Mouse (Mus musculus) stomach, embryonic 14.5 days (tissue): ENCODE results near the gene Ctsh. TPM values are rescaled to one million over a fixed set of nuclear protein-coding genes. Genes with fewer than 3 reads are reported as not detected.
"Not testable (repeated sequence)": the region's sequence is repeated elsewhere in the genome, so short reads cannot be mapped to it uniquely, and the experiment has no call there.

Experiments
- ATAC-seq: fragments of 200-750 bp; cut with Nextera tagmentation; 2 replicates; pipeline ENCODE4 v1.8.0; 2017; ENCODE audit warnings: low read depth, moderate TSS enrichment; ENCODE audit not compliant: insufficient number of reproducible peaks, insufficient read depth, low FRiP score
- H3K27ac ChIP-seq: fragments of 300-500 bp; sonication (generic); 2 replicates; pipeline ENCODE4 v1.5.1; 2014; ENCODE audit warnings: mild to moderate bottlenecking, low read length, moderate library complexity, mixed read lengths
- H3K27me3 ChIP-seq: fragments of 300-500 bp; sonication (generic); 2 replicates; pipeline ENCODE4 v1.6.1; 2014; ENCODE audit warnings: low read length, control low read depth, mixed read lengths; ENCODE audit not compliant: control insufficient read depth, insufficient read depth
- H3K36me3 ChIP-seq: fragments of 300-500 bp; sonication (generic); 2 replicates; pipeline ENCODE4 v1.6.1; 2014; ENCODE audit warnings: mild to moderate bottlenecking, control low read depth, low read length, moderate library complexity, mixed read lengths; ENCODE audit not compliant: control insufficient read depth, insufficient read depth
- H3K4me1 ChIP-seq: fragments of 300-500 bp; sonication (generic); 2 replicates; pipeline ENCODE4 v1.6.1; 2014; ENCODE audit warnings: low read length, control low read depth, mixed read lengths; ENCODE audit not compliant: control insufficient read depth, insufficient read depth
- H3K4me2 ChIP-seq: fragments of 300-500 bp; sonication (generic); replicated peaks from 2 replicates; pipeline ENCODE4 v1.6.1; 2014; ENCODE audit warnings: low read depth, low read length, control low read depth
- H3K4me3 ChIP-seq: fragments of 300-500 bp; sonication (generic); 2 replicates; pipeline ENCODE4 v1.5.1; 2014; ENCODE audit warnings: low read depth, low read length, control low read depth
- H3K9ac ChIP-seq: fragments of 300-500 bp; sonication (generic); replicated peaks from 2 replicates; pipeline ENCODE4 v1.6.1; 2014; ENCODE audit warnings: low read depth, mild to moderate bottlenecking, control low read depth, low read length, moderate library complexity, mixed read lengths
- H3K9me3 ChIP-seq: fragments of 300-500 bp; sonication (generic); 2 replicates; pipeline ENCODE4 v1.6.1; 2016; ENCODE audit warnings: low read depth, low read length, control low read depth; ENCODE audit not compliant: control insufficient read depth
- WGBS: fragments of 180-500 bp; shearing (Covaris S2); extraction: QIAGEN DNeasy Blood & Tissue Kit; methylation state at CpG from one replicate; pipeline ENCODE4 v1.1.7; 2014; 5-methylcytosine and 5-hydroxymethylcytosine counted together
- polyA plus RNA-seq: library from polyadenylated mRNA; unstranded; fragments of >200 nt; fragmentation: Nextera tagmentation; extraction: Ambion mirVana; gene quantifications from 2 replicates; pipeline ENCODE4 v1.2.1, GENCODE M21; 2014

Gene Ctsh
- polyA plus RNA-seq, 1 experiment from 2014 or later, result 46.0 TPM

DNA sequence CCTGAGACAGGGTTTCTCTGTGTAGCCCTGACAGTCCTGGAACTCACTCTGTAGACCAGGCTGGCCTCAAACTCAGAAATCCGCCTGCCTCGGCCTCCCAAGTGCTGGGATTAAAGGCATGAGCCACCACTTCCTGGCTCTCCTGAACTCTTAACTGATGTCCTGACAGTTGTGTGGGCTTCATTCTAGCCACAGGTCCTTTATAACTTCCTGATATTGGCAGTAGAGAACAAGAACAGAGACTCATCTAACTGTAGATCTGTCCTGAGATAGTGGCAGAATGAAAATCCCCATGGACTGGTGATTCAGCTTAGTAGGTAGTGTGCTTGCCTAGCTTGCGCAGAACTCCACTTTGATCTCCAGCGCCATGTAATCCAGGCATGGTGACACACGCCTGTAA, 7.0 kb downstream of the Ctsh start:
- not testable (repeated sequence) for H3K27ac ChIP-seq, H3K4me2 ChIP-seq, H3K4me3 ChIP-seq, ATAC-seq, H3K9ac ChIP-seq, H3K9me3 ChIP-seq, H3K4me1 ChIP-seq, H3K27me3 ChIP-seq, H3K36me3 ChIP-seq
- WGBS, result 92% methylated on average over 5 of the region's 5 CpGs

DNA sequence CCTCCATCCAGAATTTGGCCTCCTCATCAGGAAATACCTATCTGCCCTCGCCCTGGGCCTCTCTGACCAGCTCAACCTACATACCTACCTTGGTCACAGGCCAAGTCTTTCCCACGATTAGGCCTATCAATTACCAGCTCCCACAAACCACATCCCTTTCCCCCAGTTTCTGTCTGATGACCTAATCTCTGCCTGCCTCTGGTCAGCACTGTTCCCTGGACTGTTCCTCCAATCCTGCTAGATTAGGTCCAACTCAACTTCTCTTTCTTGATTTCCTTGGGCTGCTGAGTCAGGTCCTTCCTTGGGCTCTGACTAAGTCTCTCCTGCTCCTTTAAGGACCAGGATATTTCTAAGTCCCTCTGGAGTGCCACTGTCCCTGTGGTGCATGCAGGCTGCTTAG, 13.4 kb downstream of the Ctsh start:
- Histone ChIP-seq H3K9ac (no peak overlapping the region), H3K4me2 (no peak overlapping the region), H3K4me1 (no peaks in the 10 kb centered on the region), H3K36me3 (no peaks in the 10 kb centered on the region), H3K27me3 (no peaks in the 10 kb centered on the region), H3K27ac (no peak overlapping the region), H3K4me3 (no peak overlapping the region), H3K9me3 (no peaks in the 10 kb centered on the region)
- WGBS, result 66% methylated on average over 2 of the region's 2 CpGs
- ATAC-seq, result no peak

DNA sequence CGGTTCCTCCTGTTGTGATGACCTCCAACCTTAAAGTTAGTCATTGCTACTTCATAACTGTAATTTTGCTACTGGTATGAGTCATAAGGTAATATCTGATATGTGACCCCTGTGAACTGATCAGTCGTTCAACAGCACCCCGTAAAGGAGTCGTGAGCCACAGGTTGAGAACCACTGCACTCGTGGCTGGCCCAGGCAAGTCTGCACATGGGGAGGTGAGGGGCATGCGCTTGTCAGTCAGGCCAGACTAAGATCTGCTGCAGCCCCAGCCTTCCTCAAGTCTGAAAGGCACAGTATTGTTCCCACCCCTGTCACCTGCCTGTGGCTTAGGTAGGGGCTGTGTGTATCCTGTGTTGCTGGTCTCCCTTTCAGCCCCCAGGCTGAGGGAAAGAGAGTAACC, 14.8 kb downstream of the Ctsh start:
- Histone ChIP-seq H3K4me2 (no peak overlapping the region), H3K4me3 (no peak overlapping the region), H3K9me3 (no peaks in the 10 kb centered on the region), H3K9ac (no peak overlapping the region), H3K27ac (no peak overlapping the region), H3K4me1 (no peaks in the 10 kb centered on the region), H3K36me3 (no peaks in the 10 kb centered on the region), H3K27me3 (no peaks in the 10 kb centered on the region)
- 78% methylated on average over 6 of the region's 6 CpGs for WGBS
- no peak for ATAC-seq

DNA sequence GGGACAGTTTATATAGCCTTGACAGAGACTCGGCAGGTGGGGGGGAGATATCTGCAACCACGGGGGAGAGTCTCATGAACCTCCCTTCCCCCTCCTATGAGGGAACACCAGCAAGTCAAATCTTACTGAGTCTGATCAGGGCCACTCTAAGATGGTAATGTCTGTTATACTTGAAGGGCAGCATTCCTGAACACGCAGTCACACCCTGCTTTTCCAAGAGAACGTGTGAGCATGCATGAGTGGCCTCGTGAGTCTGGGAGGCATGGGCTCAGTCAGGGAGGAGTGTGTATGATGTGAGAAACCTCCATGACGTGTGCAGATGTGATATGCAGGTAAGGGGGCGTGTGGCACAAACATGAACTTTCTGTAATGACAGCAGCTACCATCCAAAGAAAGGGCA, 15.5 kb downstream of the Ctsh start:
- H3K9ac ChIP-seq, result no peak overlapping the region
- WGBS, result 70% methylated on average over 7 of the region's 7 CpGs
- no peak overlapping the region for H3K27ac ChIP-seq
- ATAC-seq, result peak; percentile 62
- no peaks in the 10 kb centered on the region for H3K27me3 ChIP-seq
- no peak overlapping the region for H3K4me3 ChIP-seq
- no peaks in the 10 kb centered on the region for H3K4me1 ChIP-seq
- H3K36me3 ChIP-seq, result no peaks in the 10 kb centered on the region
- H3K9me3 ChIP-seq, result no peaks in the 10 kb centered on the region
- no peak overlapping the region for H3K4me2 ChIP-seq

DNA sequence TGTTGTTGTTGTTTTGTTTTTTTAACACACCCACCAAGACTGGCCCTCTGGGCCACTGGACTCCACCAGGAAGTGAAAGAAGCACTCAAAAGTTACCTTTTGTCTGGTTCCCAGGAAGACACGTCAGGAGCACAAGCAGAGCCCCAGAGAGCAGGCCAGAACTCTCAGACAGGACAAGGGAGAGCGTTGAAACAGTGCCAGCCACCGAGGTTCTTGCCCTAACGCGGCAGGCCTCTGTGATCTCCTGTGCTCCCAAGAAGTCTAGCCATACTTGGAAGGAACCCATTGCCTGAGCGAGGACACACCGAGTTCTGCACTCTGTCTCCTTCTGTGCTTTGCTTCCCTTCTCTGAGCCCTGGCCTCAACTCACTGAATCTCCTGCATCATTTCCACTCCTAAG, 16.2 kb downstream of the Ctsh start:
- Histone ChIP-seq H3K4me2 (no peak overlapping the region), H3K27me3 (no peaks in the 10 kb centered on the region), H3K36me3 (no peaks in the 10 kb centered on the region), H3K4me1 (no peaks in the 10 kb centered on the region), H3K4me3 (no peak overlapping the region), H3K9ac (no peak overlapping the region), H3K9me3 (no peaks in the 10 kb centered on the region), H3K27ac (no peak overlapping the region)
- WGBS, result 81% methylated on average over 7 of the region's 7 CpGs
- no peak for ATAC-seq

DNA sequence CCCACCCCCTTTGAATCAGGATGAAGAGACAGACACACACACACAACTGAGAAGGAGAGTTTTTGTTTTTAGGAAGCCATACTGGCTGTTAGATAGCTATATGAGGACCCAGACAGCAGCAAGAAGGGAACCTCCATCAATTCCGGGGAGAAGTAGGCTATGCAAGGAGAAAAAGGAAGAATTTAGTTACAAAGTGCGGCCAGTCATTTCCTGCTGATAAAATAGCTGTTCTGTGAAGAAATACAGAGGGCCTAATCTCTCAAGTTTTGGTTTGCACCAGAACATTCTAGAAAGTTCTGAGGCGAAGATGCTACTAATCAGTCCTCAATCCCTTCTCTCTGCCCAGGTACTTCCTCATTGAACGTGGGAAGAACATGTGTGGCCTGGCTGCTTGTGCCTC, 21.4 kb downstream of the Ctsh start:
- H3K9ac ChIP-seq, result no peak overlapping the region
- no peak overlapping the region for H3K27ac ChIP-seq
- no peak overlapping the region for H3K4me2 ChIP-seq
- H3K9me3 ChIP-seq, result no peaks in the 10 kb centered on the region
- 82% methylated on average over 4 of the region's 4 CpGs for WGBS
- no peaks in the 10 kb centered on the region for H3K27me3 ChIP-seq
- no peaks in the 10 kb centered on the region for H3K36me3 ChIP-seq
- no peak overlapping the region for H3K4me3 ChIP-seq
- no peaks in the 10 kb centered on the region for H3K4me1 ChIP-seq
- no peak for ATAC-seq

DNA sequence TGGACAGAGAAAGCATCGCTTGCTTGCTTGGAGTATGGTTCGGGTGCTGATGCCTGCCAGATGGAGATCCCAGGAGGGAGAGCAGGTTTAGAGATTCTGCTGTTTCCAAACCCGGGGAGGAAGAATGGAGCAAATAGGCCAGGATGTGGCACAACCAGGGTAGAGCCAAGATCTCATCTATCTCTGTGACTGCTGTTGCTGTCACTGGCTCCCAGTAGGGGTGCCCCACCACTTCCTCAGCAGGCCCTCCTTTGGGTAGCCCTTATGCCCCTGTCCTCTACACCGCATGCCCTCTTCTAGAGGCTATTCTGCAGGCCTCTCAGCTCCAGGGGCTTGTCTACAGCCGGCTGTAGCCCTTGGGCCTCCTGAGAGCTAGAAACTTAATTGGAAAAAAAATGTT, 22.2 kb downstream of the Ctsh start:
- Histone ChIP-seq H3K9ac (no peak overlapping the region), H3K36me3 (no peaks in the 10 kb centered on the region), H3K9me3 (no peaks in the 10 kb centered on the region), H3K4me2 (no peak overlapping the region), H3K4me3 (no peak overlapping the region), H3K27ac (no peak overlapping the region), H3K4me1 (no peaks in the 10 kb centered on the region), H3K27me3 (no peaks in the 10 kb centered on the region)
- ATAC-seq, result no peak
- 76% methylated on average over 5 of the region's 5 CpGs for WGBS

DNA sequence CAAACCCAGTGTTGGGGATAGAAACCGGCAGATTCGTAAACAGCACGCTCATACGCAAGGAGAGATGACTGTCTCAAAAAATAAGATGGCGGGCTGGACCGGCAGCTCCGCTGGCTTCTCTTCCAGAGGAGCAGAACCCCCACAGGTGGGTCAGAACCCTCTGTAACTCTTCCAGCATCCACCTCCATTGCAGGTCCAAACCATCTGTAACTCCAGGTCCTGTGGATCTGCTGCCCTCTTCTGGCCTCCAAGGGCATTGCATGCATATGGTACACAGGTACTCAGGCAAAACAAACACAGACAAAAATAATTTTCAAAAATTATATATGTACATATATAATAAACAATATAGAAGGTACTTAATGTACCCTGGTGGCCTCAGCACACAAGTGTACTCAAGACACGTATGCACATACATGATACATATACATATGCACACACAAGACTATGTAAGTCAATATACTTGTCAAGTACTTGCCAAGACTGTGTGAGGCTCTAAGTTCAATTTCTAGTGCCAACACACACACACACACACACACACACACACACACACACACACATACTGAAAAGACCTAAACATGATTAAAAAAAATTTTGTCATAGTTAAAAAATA, 23.0 kb downstream of the Ctsh start:
- Histone ChIP-seq H3K9ac (no peak overlapping the region), H3K4me1 (no peaks in the 10 kb centered on the region), H3K4me3 (no peak overlapping the region), H3K36me3 (no peaks in the 10 kb centered on the region), H3K27ac (no peak overlapping the region), H3K27me3 (no peaks in the 10 kb centered on the region), H3K4me2 (no peak overlapping the region), H3K9me3 (no peaks in the 10 kb centered on the region)
- WGBS, result 56% methylated on average over 8 of the region's 8 CpGs
- peak; percentile 40; the same call in 1 of the 2 replicates for ATAC-seq

DNA sequence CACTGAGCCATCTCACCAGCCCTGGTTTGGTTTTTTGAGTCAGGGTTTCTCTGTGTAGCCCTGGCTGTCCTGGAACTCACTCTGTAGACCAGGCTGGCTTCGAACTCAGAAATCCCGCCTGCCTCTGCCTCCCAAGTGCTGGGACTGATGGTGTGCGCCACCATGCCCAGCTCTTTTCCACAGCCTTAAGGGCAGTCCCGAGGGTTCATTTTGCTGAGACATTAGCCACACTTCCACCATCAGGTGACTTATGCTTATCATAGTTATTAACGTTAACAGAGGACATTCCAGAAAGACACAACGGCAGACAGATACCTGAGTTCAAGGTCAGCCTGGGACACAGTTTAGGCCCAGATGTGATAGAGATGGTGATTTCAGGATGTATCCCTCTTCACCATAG, 28.0 kb downstream of the Ctsh start:
- not testable (repeated sequence) for ATAC-seq, H3K4me3 ChIP-seq, H3K9me3 ChIP-seq, H3K36me3 ChIP-seq, H3K4me2 ChIP-seq, H3K27me3 ChIP-seq, H3K27ac ChIP-seq, H3K4me1 ChIP-seq, H3K9ac ChIP-seq
- 77% methylated on average over 6 of the region's 6 CpGs for WGBS
